Mouse (Mus musculus) frontal cortex, postnatal 10 days (tissue): ENCODE measurements around the gene Pkd1l3.

ENCODE experiments used
- DNase-seq, 2 experiments: peaks; one replicate each; pipeline ENCODE4 v3.0.0; 2022; ENCODE audit warnings: low spot score in 2 of 2, mixed read lengths in 1 of 2

Gene Pkd1l3

GRCm38 (mm10) chr8:109632498-109632897 lies 18.2 kb downstream of the Pkd1l3 start:
- no peak for DNase-seq

- DNase-seq = no peak
These were observed 20.8 kb downstream of the Pkd1l3 start for GRCm38 (mm10) chr8:109635146-109635545.

- DNase-seq = no peak
These were observed 24.5 kb downstream of the Pkd1l3 start for GRCm38 (mm10) chr8:109638851-109639250.

- no peak for DNase-seq
These were observed 26.1 kb downstream of the Pkd1l3 start for GRCm38 (mm10) chr8:109640410-109640809.

GRCm38 (mm10) chr8:109641236-109641635 lies 26.9 kb downstream of the Pkd1l3 start:
- DNase-seq = no peak

- DNase-seq = no peak
These were observed 33.0 kb downstream of the Pkd1l3 start for GRCm38 (mm10) chr8:109647331-109647730.

- DNase-seq = no peak
These were observed 34.2 kb downstream of the Pkd1l3 start for GRCm38 (mm10) chr8:109648469-109648868.

- no peak for DNase-seq
These were observed 36.5 kb downstream of the Pkd1l3 start for GRCm38 (mm10) chr8:109650801-109651200.

GRCm38 (mm10) chr8:109656860-109657259 lies 42.5 kb downstream of the Pkd1l3 start:
- no peak for DNase-seq

- DNase-seq = no peak
These were observed 48.0 kb downstream of the Pkd1l3 start for GRCm38 (mm10) chr8:109662328-109662727.

GRCm38 (mm10) chr8:109666616-109667015 lies 52.3 kb downstream of the Pkd1l3 start:
- no peak for DNase-seq

- no peak for DNase-seq
These were observed 58.3 kb downstream of the Pkd1l3 start for GRCm38 (mm10) chr8:109672656-109673055.

GRCm38 (mm10) chr8:109673596-109673995 lies 59.3 kb downstream of the Pkd1l3 start:
- DNase-seq = no peak

- DNase-seq = no peak
These were observed 61.8 kb downstream of the Pkd1l3 start for GRCm38 (mm10) chr8:109675896-109676643.

- DNase-seq = no peak
These were observed 67.2 kb downstream of the Pkd1l3 start for GRCm38 (mm10) chr8:109681535-109681934.

- no peak for DNase-seq
These were observed 67.8 kb downstream of the Pkd1l3 start for GRCm38 (mm10) chr8:109682120-109682519.

GRCm38 (mm10) chr8:109687248-109687647 lies 72.9 kb downstream of the Pkd1l3 start:
- DNase-seq = no peak

- no peak for DNase-seq
These were observed 77.5 kb downstream of the Pkd1l3 start for GRCm38 (mm10) chr8:109691769-109692168.

- no peak for DNase-seq
These were observed 78.3 kb downstream of the Pkd1l3 start for GRCm38 (mm10) chr8:109692443-109693145.

- DNase-seq = peak; percentile 95 to 98
These were observed 79.0 kb downstream of the Pkd1l3 start, which contains the start of gene Ist1 for GRCm38 (mm10) chr8:109693146-109693900. Ist1 (minus strand) TSS chr8:109693260.

- DNase-seq = no peak
These were observed 79.8 kb downstream of the Pkd1l3 start for GRCm38 (mm10) chr8:109694154-109694553.

- no peak for DNase-seq
These were observed 83.4 kb downstream of the Pkd1l3 start for GRCm38 (mm10) chr8:109697754-109698153.
